Mouse (Mus musculus) left cerebral cortex, adult 2 months (tissue): ENCODE measurements at regions not wholly inside any gene's neighbourhood (a gene's known extent, or its start where the extent isn't known, plus 50 kb on each side); places are given as distances from the start of the nearest gene placed in this dataset.
"Not testable (repeated sequence)": the region's sequence is repeated elsewhere in the genome, so short reads cannot be mapped to it uniquely, and the experiment has no call there.

Experiments used
- DNase-seq, 2 experiments: peaks; one replicate each; pipeline ENCODE4 v3.0.0; 2021 to 2022; ENCODE audit warnings: low spot score in 2 of 2, mixed read lengths in 1 of 2; ENCODE audit errors: extremely low spot score in 1 of 2
- H3K27ac ChIP-seq: fragments of 200-600 bp; 2 replicates; pipeline ENCODE4 v1.8.1; 2022
- H3K4me3 ChIP-seq: fragments of 200-600 bp; 2 replicates; pipeline ENCODE4 v1.8.1; 2022
- CTCF ChIP-seq: fragments of 200-600 bp; IDR thresholded peaks from 2 replicates; pipeline ENCODE4 v1.8.1; 2022; ENCODE audit warnings: antibody characterized with exemption, mild to moderate bottlenecking, moderate library complexity
- intact Hi-C: fragments of 180-260 bp; cut with DNase I; formaldehyde crosslinking; loops from one replicate; pipeline ENCODE4 v1.15.1; 2025

- intact Hi-C loops: no loop called here
- DNase-seq: no peak
- Histone ChIP-seq H3K4me3 (no peak overlapping the region), H3K27ac (no peak overlapping the region)
- no peak for TF ChIP-seq CTCF
These were observed 306.3 kb upstream of the Gm21830 start for GRCm38 (mm10) chr2:67107274-67107673.

GRCm38 (mm10) chr2:67089418-67089817 lies 304.7 kb upstream of the Scn7a start:
- intact Hi-C loops, H3K27ac ChIP-seq, H3K4me3 ChIP-seq: not testable (repeated sequence)
- DNase-seq: peak; percentile 8 to 12

DNA sequence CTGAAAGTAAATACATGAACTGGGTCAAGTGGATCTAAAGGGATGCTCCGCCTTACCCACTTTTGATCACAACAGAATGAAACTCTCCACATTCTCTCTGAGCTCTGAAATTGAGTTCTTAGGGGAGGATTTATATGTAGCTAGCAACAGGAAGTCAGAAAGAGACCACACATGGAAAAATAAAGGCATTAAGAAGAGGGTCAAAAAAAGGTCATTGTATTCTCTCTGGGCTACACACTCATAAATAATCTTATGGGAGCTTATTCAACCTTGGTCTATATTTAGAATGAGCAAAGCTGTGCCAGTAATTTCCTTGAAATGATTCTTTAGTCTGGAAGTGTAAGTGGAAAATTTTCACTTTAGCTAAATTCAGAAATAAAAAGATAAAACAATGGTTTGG lies 284.2 kb upstream of the Scn7a start:
- no peak for TF ChIP-seq CTCF

More for the DNA sequence above, 284.2 kb upstream of the Scn7a start:
- no peak overlapping the region for H3K27ac ChIP-seq
- intact Hi-C loops: no loop called here
- no peak for DNase-seq
- no peak overlapping the region for H3K4me3 ChIP-seq
